Mouse (Mus musculus) cortical plate, adult 2 months (tissue): ENCODE measurements around the gene Cir1. TPM values are rescaled to one million over a fixed set of nuclear protein-coding genes. Genes with fewer than 3 reads are reported as not detected.
A peak's percentile ranks its signal among the peaks of the same experiment; 100 is the strongest.

Experiments used
- H3K27ac ChIP-seq: fragments of 200-500 bp; 2 replicates; pipeline ENCODE4 v1.5.1; 2012; ENCODE audit warnings: low read length, control low read depth, inconsistent platforms; ENCODE audit not compliant: insufficient read depth
- H3K4me1 ChIP-seq: fragments of 200-500 bp; 2 replicates; pipeline ENCODE4 v1.6.1; 2011; ENCODE audit warnings: low read length; ENCODE audit not compliant: control insufficient read depth, insufficient read depth
- H3K4me3 ChIP-seq: fragments of 200-500 bp; 2 replicates; pipeline ENCODE4 v1.5.1; 2011; ENCODE audit warnings: mild to moderate bottlenecking, low read length, control low read depth; ENCODE audit not compliant: insufficient read depth
- CTCF ChIP-seq: fragments of 200-500 bp; IDR thresholded peaks from 2 replicates; pipeline ENCODE4 v1.5.1; 2011; ENCODE audit warnings: mild to moderate bottlenecking, control low read depth, low read length; ENCODE audit not compliant: insufficient read depth; ENCODE audit errors: extremely low read depth
- POLR2A ChIP-seq: fragments of 200-500 bp; IDR thresholded peaks from 2 replicates; pipeline ENCODE4 v1.6.1; 2011; ENCODE audit warnings: mild to moderate bottlenecking, low read length, control low read depth; ENCODE audit not compliant: insufficient read depth; ENCODE audit errors: extremely low read depth
- polyA plus RNA-seq: library from polyadenylated mRNA; depleted of rRNA; stranded (reverse); fragments of >200 nt; gene quantifications from 2 replicates; pipeline ENCODE4 v1.2.3, GENCODE M21; 2012

Gene Cir1
- polyA plus RNA-seq, 1 experiment = 26.7 TPM

DNA sequence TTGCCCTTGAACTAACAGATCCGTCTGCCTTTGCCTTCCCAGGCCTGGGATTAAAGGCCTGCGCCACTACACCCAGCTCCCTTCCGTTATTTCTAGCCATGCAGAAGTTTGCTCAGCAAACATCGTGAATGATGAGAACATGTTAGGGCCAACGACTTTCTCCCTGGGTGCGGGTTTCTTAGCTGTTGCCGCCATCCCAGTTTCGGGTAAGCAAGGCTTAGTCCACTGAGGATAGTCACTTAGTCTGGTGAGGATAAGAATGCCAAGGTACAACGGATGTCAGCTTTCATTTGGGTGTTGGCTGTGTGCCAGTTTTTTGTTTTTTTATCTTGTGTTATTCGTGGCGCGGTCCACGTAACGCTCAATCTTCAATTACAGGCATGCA is 608 bp upstream of the Cir1 start:
- H3K27ac ChIP-seq = 0 out of 2 replicates have a peak overlapping the region, but pooled peaks have one; percentile 1
- peaks cover 2% of the 10 kb centered on the region; the same call in 1 of the 2 replicates for H3K4me1 ChIP-seq
- peak overlapping the region; percentile 87 for H3K4me3 ChIP-seq
- TF ChIP-seq POLR2A (no peak), CTCF (no peak)

- Histone ChIP-seq H3K4me1 (no peaks in the 10 kb centered on the region), H3K27ac (no peak overlapping the region), H3K4me3 (no peak overlapping the region)
- TF ChIP-seq CTCF (no peak), POLR2A (no peak)
Observed at GRCm38 (mm10) chr2:73306006-73306405, 6.5 kb downstream of the Cir1 start.

DNA sequence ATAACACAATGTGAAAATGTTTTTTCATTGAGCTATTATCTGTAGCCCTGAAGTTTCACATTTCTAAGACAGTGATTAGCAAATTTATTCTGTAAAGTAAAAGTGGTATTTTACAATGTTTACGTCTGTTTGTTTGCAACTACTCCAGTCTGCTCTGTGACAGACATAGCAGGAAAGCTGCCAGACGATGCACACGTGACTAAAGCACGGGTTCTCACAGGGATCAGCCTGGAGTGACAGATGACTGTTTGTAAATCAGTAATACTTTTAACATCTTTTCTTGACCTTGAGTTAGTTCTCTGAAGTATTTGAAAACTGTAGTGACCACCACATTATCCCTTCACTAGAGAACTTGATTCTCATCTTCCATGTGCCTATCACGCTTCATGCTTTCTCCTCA is 8.0 kb downstream of the Cir1 start:
- H3K4me1 ChIP-seq = no peaks in the 10 kb centered on the region
- no peak overlapping the region for H3K27ac ChIP-seq
- H3K4me3 ChIP-seq = no peak overlapping the region
- TF ChIP-seq POLR2A (no peak), CTCF (no peak)

GRCm38 (mm10) chr2:73302722-73303121 is 9.8 kb downstream of the Cir1 start:
- TF ChIP-seq CTCF = no peak
- TF ChIP-seq POLR2A = no peak
- H3K4me3 ChIP-seq = no peak overlapping the region

DNA sequence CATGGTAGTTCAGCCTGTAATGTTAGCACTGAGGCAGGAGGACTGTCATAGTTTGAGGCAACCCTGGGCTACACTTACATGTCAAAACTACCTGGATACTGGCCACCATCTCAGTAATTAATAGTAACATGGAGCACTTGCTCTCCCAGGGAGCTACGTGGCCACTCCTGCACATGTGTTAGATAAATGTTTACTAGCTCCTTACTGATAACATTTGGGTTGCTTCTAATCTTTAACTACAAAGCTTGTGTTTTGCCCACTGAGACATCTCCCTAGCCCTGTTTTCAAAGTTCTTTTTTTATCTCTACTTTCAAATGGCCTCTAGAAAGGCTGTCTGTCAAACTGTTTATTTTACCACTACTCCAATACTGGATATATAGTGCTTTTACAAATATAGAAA is 10.5 kb downstream of the Cir1 start:
- TF ChIP-seq POLR2A = no peak
- no peak for TF ChIP-seq CTCF
- Histone ChIP-seq H3K27ac (no peak overlapping the region), H3K4me1 (no peaks in the 10 kb centered on the region), H3K4me3 (no peak overlapping the region)

More at GRCm38 (mm10) chr2:73302722-73303121, 9.8 kb downstream of the Cir1 start:
- no peaks in the 10 kb centered on the region for H3K4me1 ChIP-seq
- no peak overlapping the region for H3K27ac ChIP-seq

DNA sequence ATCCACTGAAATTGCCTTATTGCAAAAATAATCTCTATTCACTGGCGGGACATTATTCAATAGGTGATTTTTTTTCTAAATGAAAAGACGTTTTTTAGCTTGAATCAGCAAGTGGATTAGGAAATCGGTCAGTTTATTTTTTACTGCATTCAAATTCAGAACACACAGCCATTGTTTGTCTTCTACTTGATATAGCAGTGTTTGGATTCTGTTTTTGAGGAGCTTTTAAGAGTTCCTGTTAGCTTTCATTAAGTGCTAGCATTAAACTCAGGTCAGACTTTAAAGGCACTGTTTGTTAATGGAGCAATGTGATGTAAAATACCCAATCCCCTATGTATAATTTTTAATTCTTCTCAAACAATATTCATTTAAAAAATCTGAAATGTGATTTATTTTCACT is 13.7 kb downstream of the Cir1 start:
- H3K4me3 ChIP-seq = no peak overlapping the region
- H3K27ac ChIP-seq = no peak overlapping the region
- TF ChIP-seq POLR2A (no peak), CTCF (no peak)

GRCm38 (mm10) chr2:73298154-73298553 is 14.3 kb downstream of the Cir1 start:
- H3K4me3 ChIP-seq = no peak overlapping the region
- no peaks in the 10 kb centered on the region for H3K4me1 ChIP-seq
- no peak overlapping the region for H3K27ac ChIP-seq
- no peak for TF ChIP-seq POLR2A
- no peak for TF ChIP-seq CTCF

More for the DNA sequence above, 13.7 kb downstream of the Cir1 start:
- no peaks in the 10 kb centered on the region for H3K4me1 ChIP-seq

DNA sequence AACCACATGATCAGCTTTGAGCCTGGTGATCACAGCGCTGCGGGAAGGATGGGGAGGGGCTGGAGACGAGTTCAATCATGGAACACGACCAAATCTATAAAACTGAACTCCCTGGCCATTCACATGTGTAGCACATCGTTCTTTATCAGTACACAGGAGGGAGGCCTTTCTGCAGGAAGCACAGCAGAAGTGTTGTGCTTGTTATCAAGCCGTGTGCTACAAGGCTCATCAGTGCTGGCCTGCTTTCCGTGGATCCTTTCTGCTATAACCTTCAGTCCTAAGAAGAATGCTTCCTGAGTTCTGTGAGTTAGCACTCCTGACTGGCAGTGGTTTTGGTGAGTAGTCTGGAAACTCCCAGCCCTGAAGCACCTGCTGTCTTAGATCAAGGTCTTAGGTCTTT is 17.5 kb downstream of the Cir1 start:
- Histone ChIP-seq H3K27ac (no peak overlapping the region), H3K4me3 (no peak overlapping the region), H3K4me1 (0 out of 2 replicates have a peak, but pooled peaks cover 1% of the 10 kb centered on the region)
- TF ChIP-seq POLR2A = no peak
- TF ChIP-seq CTCF = no peak

GRCm38 (mm10) chr2:73291130-73291529 is 21.4 kb downstream of the Cir1 start:
- Histone ChIP-seq H3K4me1 (0 out of 2 replicates have a peak, but pooled peaks cover 1% of the 10 kb centered on the region), H3K27ac (no peak overlapping the region)

DNA sequence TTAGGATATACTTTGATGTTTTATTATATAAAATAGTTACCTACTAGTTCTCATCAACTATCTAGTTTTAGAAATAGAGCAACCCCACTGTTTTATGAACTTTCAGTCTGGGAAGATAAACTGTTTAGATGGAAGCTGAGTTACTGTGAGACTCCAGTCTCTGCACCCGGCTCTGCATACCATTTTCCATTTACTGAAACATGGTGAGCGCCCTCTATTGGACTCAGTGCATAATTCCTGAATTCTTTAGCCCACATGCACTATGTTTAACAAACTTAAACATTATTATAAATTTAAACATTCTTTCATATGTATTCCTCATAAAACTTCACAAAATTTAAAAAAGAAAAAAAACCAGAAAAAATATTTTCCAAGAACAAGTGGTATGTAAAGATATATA is 26.9 kb downstream of the Cir1 start:
- Histone ChIP-seq H3K4me3 (no peak overlapping the region), H3K4me1 (no peaks in the 10 kb centered on the region), H3K27ac (no peak overlapping the region)
- peak; percentile 35; the same call in 1 of the 2 replicates for TF ChIP-seq CTCF
- TF ChIP-seq POLR2A = no peak

More at GRCm38 (mm10) chr2:73291130-73291529, 21.4 kb downstream of the Cir1 start:
- TF ChIP-seq CTCF (no peak), POLR2A (no peak)
- no peak overlapping the region for H3K4me3 ChIP-seq
